Mouse (Mus musculus) liver, embryonic 11.5 days (tissue): ENCODE measurements around the gene Lingo2. TPM values are rescaled to one million over a fixed set of nuclear protein-coding genes. Genes with fewer than 3 reads are reported as not detected.

Experiments
- ATAC-seq: fragments of 200-750 bp; cut with Nextera tagmentation; replicated peaks from 2 replicates; pipeline ENCODE4 v1.8.0; 2017; ENCODE audit warnings: moderate number of reproducible peaks, mild to moderate bottlenecking, moderate TSS enrichment, moderate library complexity; ENCODE audit not compliant: low FRiP score
- DNase-seq: peaks from one replicate; pipeline ENCODE4 v3.0.0-alpha.2; 2017; ENCODE audit warnings: low spot score
- H3K27ac ChIP-seq: fragments of 300-500 bp; sonication (generic); 2 replicates; pipeline ENCODE4 v1.5.1; 2014; ENCODE audit warnings: mild to moderate bottlenecking, low read depth, low read length, control low read depth
- H3K27me3 ChIP-seq: fragments of 300-500 bp; sonication (generic); replicated peaks from 2 replicates; pipeline ENCODE4 v1.6.1; 2014; ENCODE audit warnings: low read length, mixed read lengths; ENCODE audit not compliant: control insufficient read depth, insufficient read depth
- H3K36me3 ChIP-seq: fragments of 300-500 bp; sonication (generic); 2 replicates; pipeline ENCODE4 v1.6.1; 2014; ENCODE audit warnings: mild to moderate bottlenecking, low read length, moderate library complexity, mixed read lengths; ENCODE audit not compliant: control insufficient read depth, insufficient read depth
- H3K4me1 ChIP-seq: fragments of 300-500 bp; sonication (generic); replicated peaks from 2 replicates; pipeline ENCODE4 v1.6.1; 2014; ENCODE audit warnings: low read length, mixed read lengths; ENCODE audit not compliant: control insufficient read depth, insufficient read depth
- H3K4me2 ChIP-seq: fragments of 300-500 bp; sonication (generic); 2 replicates; pipeline ENCODE4 v1.6.1; 2014; ENCODE audit warnings: mild to moderate bottlenecking, control low read depth, moderate library complexity
- H3K4me3 ChIP-seq: fragments of 300-500 bp; sonication (generic); 2 replicates; pipeline ENCODE4 v1.5.1; 2014; ENCODE audit warnings: low read depth, low read length, control low read depth
- H3K9ac ChIP-seq: fragments of 300-500 bp; sonication (generic); 2 replicates; pipeline ENCODE4 v1.6.1; 2014; ENCODE audit warnings: low read depth, low read length, control low read depth
- H3K9me3 ChIP-seq: fragments of 300-500 bp; sonication (generic); 2 replicates; pipeline ENCODE4 v1.6.1; 2016; ENCODE audit warnings: low read length, inconsistent platforms, mixed read lengths; ENCODE audit not compliant: control insufficient read depth
- WGBS: fragments of 180-500 bp; shearing (Covaris S2); extraction: QIAGEN DNeasy Blood & Tissue Kit; methylation state at CpG from one replicate; pipeline ENCODE4 v1.1.7; 2014; 5-methylcytosine and 5-hydroxymethylcytosine counted together
- polyA plus RNA-seq: library from polyadenylated mRNA; unstranded; fragments of >200 nt; fragmentation: Nextera tagmentation; extraction: Ambion mirVana; gene quantifications from 2 replicates; pipeline ENCODE4 v1.2.1, GENCODE M21; 2014

Lingo2 gene
- polyA plus RNA-seq, 1 experiment from 2014 or later, result 0.18 TPM

DNA sequence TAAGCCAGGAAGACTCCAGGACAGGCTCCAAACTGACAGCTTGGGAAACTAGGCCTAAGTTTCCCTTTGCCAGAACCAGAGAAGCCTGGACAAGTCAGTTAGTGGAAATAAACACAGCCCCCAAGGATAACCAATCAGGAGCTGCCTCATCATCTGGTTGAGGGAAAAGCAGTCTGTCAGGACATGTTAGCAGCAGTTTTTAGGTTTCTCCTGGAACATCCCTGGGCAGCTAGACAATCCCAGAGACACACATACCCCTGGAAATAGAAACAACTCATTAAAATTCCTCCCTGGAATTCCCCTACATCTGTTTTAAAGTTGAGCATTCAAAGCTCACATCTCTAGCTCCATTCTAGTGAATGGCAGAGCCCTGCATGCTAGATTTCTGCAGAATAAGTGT, 76.8 kb downstream of the Lingo2 start:
- ATAC-seq, result no peak
- Histone ChIP-seq H3K27me3 (no peaks in the 10 kb centered on the region), H3K4me1 (no peaks in the 10 kb centered on the region), H3K9ac (no peak overlapping the region), H3K4me3 (no peak overlapping the region), H3K4me2 (no peak overlapping the region), H3K9me3 (no peaks in the 10 kb centered on the region), H3K27ac (no peak overlapping the region), H3K36me3 (no peaks in the 10 kb centered on the region)
- no peak for DNase-seq

- Histone ChIP-seq H3K27me3 (no peaks in the 10 kb centered on the region), H3K4me3 (no peak overlapping the region), H3K36me3 (no peaks in the 10 kb centered on the region), H3K9ac (no peak overlapping the region), H3K4me2 (no peak overlapping the region), H3K27ac (no peak overlapping the region), H3K4me1 (no peaks in the 10 kb centered on the region), H3K9me3 (no peaks in the 10 kb centered on the region)
- ATAC-seq (no peak), DNase-seq (no peak)
Measured at GRCm38 (mm10) chr4:36824982-36825381, 126.6 kb downstream of the Lingo2 start.

- Histone ChIP-seq H3K9me3 (no peaks in the 10 kb centered on the region), H3K27me3 (no peaks in the 10 kb centered on the region), H3K36me3 (no peaks in the 10 kb centered on the region), H3K27ac (no peak overlapping the region), H3K4me3 (no peak overlapping the region), H3K4me2 (no peak overlapping the region), H3K9ac (no peak overlapping the region), H3K4me1 (no peaks in the 10 kb centered on the region)
- ATAC-seq, result no peak
- no peak for DNase-seq
Measured at GRCm38 (mm10) chr4:36821914-36822313, 129.6 kb downstream of the Lingo2 start.

GRCm38 (mm10) chr4:36775088-36775487, 176.5 kb downstream of the Lingo2 start:
- Histone ChIP-seq H3K9me3 (no peaks in the 10 kb centered on the region), H3K4me1 (no peaks in the 10 kb centered on the region), H3K36me3 (no peaks in the 10 kb centered on the region), H3K27me3 (no peaks in the 10 kb centered on the region), H3K27ac (no peak overlapping the region), H3K4me2 (no peak overlapping the region), H3K9ac (no peak overlapping the region), H3K4me3 (no peak overlapping the region)
- DNase-seq (no peak), ATAC-seq (no peak)
- 66% methylated on average over 4 of the region's 4 CpGs for WGBS

GRCm38 (mm10) chr4:36730691-36731090, 220.9 kb downstream of the Lingo2 start:
- H3K27me3 ChIP-seq, result no peaks in the 10 kb centered on the region
- no peak overlapping the region for H3K27ac ChIP-seq
- no peak for DNase-seq
- H3K4me3 ChIP-seq, result no peak overlapping the region
- H3K4me2 ChIP-seq, result no peak overlapping the region
- H3K4me1 ChIP-seq, result no peaks in the 10 kb centered on the region
- WGBS, result 74% methylated on average over 2 of the region's 2 CpGs
- no peaks in the 10 kb centered on the region for H3K36me3 ChIP-seq
- no peaks in the 10 kb centered on the region for H3K9me3 ChIP-seq
- no peak for ATAC-seq
- no peak overlapping the region for H3K9ac ChIP-seq

DNA sequence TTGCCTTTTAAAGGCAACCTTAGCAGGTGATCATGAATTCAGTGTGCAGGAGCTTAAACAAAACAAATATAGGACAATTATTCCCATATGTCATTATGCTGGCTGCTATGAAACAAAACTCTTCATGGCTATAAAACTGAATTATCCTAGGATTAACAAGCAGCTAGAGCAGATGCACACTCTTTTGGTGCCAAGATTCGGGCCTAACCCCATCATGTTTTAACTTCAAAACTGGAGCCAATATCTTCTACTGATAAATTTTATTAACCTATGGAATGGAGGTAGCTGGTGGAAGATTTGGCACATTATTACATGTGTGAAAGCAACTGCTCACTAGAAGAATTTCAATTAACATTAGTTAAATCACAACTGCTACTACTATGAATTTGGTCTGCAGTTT, 235.1 kb downstream of the Lingo2 start:
- ATAC-seq (no peak), DNase-seq (no peak)
- no peak overlapping the region for H3K4me2 ChIP-seq
- H3K27me3 ChIP-seq, result no peaks in the 10 kb centered on the region
- H3K9me3 ChIP-seq, result no peaks in the 10 kb centered on the region
- no peak overlapping the region for H3K27ac ChIP-seq
- no peaks in the 10 kb centered on the region for H3K36me3 ChIP-seq
- no peak overlapping the region for H3K9ac ChIP-seq
- no peak overlapping the region for H3K4me3 ChIP-seq
- no peaks in the 10 kb centered on the region for H3K4me1 ChIP-seq
- 64% methylated on average over 1 of the region's 1 CpGs for WGBS

DNA sequence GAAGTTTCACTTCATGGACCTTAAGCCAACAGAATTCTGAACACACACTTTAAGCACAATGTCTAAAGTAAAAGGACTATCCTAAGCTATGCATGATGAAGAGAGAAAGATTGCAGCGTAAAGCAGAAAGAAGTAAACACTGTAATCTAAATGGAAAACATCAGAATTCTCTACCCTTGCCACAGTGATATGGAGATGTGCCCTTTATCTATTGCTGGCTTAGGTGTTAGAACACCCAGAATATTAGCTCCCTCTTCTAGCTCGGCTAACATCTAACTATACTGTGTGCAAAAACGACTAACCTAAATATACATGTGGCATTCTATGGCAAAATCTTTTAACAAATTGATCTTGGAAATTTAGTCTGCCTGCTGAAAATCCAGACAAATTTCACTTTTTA, 252.7 kb downstream of the Lingo2 start:
- H3K9me3 ChIP-seq, result no peaks in the 10 kb centered on the region
- ATAC-seq (peak; percentile 44; the same call in 1 of the 2 replicates), DNase-seq (no peak)
- H3K27ac ChIP-seq, result no peak overlapping the region
- H3K4me1 ChIP-seq, result no peaks in the 10 kb centered on the region
- no peaks in the 10 kb centered on the region for H3K27me3 ChIP-seq
- WGBS, result 67% methylated on average over 3 of the region's 3 CpGs
- no peaks in the 10 kb centered on the region for H3K36me3 ChIP-seq
- no peak overlapping the region for H3K4me3 ChIP-seq
- no peak overlapping the region for H3K9ac ChIP-seq
- no peak overlapping the region for H3K4me2 ChIP-seq

DNA sequence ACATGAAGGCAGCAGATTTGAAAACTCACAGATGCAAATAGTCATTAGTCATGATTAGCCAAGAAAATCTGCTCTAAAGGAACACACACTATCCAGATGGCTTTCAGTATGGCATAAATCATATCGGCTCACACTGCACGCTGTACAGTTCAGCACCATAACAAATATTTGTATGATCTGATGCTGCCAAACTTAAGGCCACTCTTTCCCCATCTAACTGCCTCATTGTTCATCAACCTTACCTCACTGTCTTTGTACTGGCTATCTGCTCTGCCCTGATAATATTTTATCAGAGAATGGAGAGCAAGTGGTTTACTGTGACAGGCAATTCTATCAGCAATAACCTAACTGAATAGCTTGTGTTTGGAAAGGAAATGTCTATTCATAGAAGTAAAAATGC, 254.7 kb downstream of the Lingo2 start:
- H3K9me3 ChIP-seq, result no peaks in the 10 kb centered on the region
- no peaks in the 10 kb centered on the region for H3K4me1 ChIP-seq
- no peaks in the 10 kb centered on the region for H3K27me3 ChIP-seq
- DNase-seq (no peak), ATAC-seq (peak; percentile 74)
- H3K4me2 ChIP-seq, result no peak overlapping the region
- H3K27ac ChIP-seq, result no peak overlapping the region
- H3K36me3 ChIP-seq, result no peaks in the 10 kb centered on the region
- no peak overlapping the region for H3K4me3 ChIP-seq
- no peak overlapping the region for H3K9ac ChIP-seq
- WGBS, result 58% methylated on average over 2 of the region's 2 CpGs

GRCm38 (mm10) chr4:36659920-36660319, 291.6 kb downstream of the Lingo2 start:
- WGBS, result 77% methylated on average over 2 of the region's 2 CpGs
- ATAC-seq, result no peak

More at GRCm38 (mm10) chr4:36659920-36660319, 291.6 kb downstream of the Lingo2 start:
- Histone ChIP-seq H3K27ac (no peak overlapping the region), H3K4me2 (no peak overlapping the region), H3K36me3 (no peaks in the 10 kb centered on the region), H3K4me3 (no peak overlapping the region), H3K27me3 (no peaks in the 10 kb centered on the region), H3K9ac (no peak overlapping the region), H3K4me1 (no peaks in the 10 kb centered on the region), H3K9me3 (no peaks in the 10 kb centered on the region)
- DNase-seq, result no peak
